Mouse (Mus musculus) liver, embryonic 14.5 days (tissue): ENCODE results near the gene Gpr55.
A peak's percentile ranks its signal among the peaks of the same experiment; 100 is the strongest.

ENCODE experiments used
- CTCF ChIP-seq: IDR thresholded peaks from 2 replicates; pipeline ENCODE4 v1.5.1; 2016; ENCODE audit warnings: antibody characterized with exemption, low read depth, control low read depth
- EP300 ChIP-seq: IDR thresholded peaks from 2 replicates; pipeline ENCODE4 v1.6.1; 2016; ENCODE audit warnings: antibody characterized with exemption, low read depth

GRCm38 (mm10) chr1:85895391-85895837, 65.4 kb downstream of the Gpr55 start:
- TF ChIP-seq CTCF (peak; percentile 65), EP300 (no peak)
